Mouse (Mus musculus) brain, embryonic 14.5 days (tissue): ENCODE measurements at regions not wholly inside any gene's neighbourhood (a gene's known extent, or its start where the extent isn't known, plus 50 kb on each side); places are given as distances from the start of the nearest gene placed in this dataset.

Source experiments
- CTCF ChIP-seq: fragments of 200-500 bp; IDR thresholded peaks from 2 replicates; pipeline ENCODE4 v1.5.1; 2012; ENCODE audit warnings: inconsistent platforms, mild to moderate bottlenecking, moderate library complexity, borderline replicate concordance; ENCODE audit not compliant: insufficient read depth, insufficient read length; ENCODE audit errors: extremely low read depth
- POLR2A ChIP-seq: fragments of 200-500 bp; IDR thresholded peaks from 2 replicates; pipeline ENCODE4 v1.6.1; 2012; ENCODE audit warnings: mild to moderate bottlenecking, inconsistent platforms, borderline replicate concordance; ENCODE audit not compliant: poor library complexity, insufficient read depth, insufficient read length, severe bottlenecking; ENCODE audit errors: extremely low read depth

GRCm38 (mm10) chr9:82340452-82340851, 477.0 kb downstream of the Mei4 start:
- TF ChIP-seq CTCF (no peak), POLR2A (no peak)
